Mouse (Mus musculus) ES-Bruce4 (cell line): ENCODE results near the gene Baiap2l1. TPM values are rescaled to one million over a fixed set of nuclear protein-coding genes. Genes with fewer than 3 reads are reported as not detected.

Source experiments
- H3K27ac ChIP-seq: 2 replicates; pipeline ENCODE4 v1.5.1; 2012; ENCODE audit warnings: low read length, inconsistent platforms; ENCODE audit not compliant: insufficient read depth
- H3K27me3 ChIP-seq: 2 replicates; pipeline ENCODE4 v1.6.1; 2012; ENCODE audit warnings: mild to moderate bottlenecking, low read length, inconsistent platforms; ENCODE audit not compliant: control insufficient read depth, poor library complexity, insufficient read depth, severe bottlenecking
- H3K36me3 ChIP-seq: 2 replicates; pipeline ENCODE4 v1.6.1; 2012; ENCODE audit warnings: inconsistent platforms, mild to moderate bottlenecking, low read length, moderate library complexity; ENCODE audit not compliant: control insufficient read depth, poor library complexity, insufficient read depth, severe bottlenecking
- H3K4me1 ChIP-seq: one replicate; pipeline ENCODE4 v1.8.1; 2011; ENCODE audit warnings: low read length; ENCODE audit not compliant: control insufficient read depth, insufficient read depth
- H3K4me3 ChIP-seq: 2 replicates; pipeline ENCODE4 v1.5.1; 2011; ENCODE audit warnings: low read depth, mild to moderate bottlenecking, low read length
- H3K9ac ChIP-seq: 2 replicates; pipeline ENCODE4 v1.6.1; 2012; ENCODE audit warnings: low read depth, mild to moderate bottlenecking, inconsistent platforms; ENCODE audit not compliant: poor library complexity, severe bottlenecking
- H3K9me3 ChIP-seq: replicated peaks from 2 replicates; pipeline ENCODE4 v1.6.1; 2012; ENCODE audit warnings: mild to moderate bottlenecking, low read length, inconsistent platforms; ENCODE audit not compliant: control insufficient read depth, poor library complexity, insufficient read depth, severe bottlenecking
- CTCF ChIP-seq: IDR thresholded peaks from one replicate; pipeline ENCODE4 v1.8.1; 2011; ENCODE audit warnings: low read depth, low read length
- EP300 ChIP-seq: IDR thresholded peaks from 2 replicates; pipeline ENCODE4 v1.6.1; 2011; ENCODE audit warnings: low read depth, low read length; ENCODE audit not compliant: insufficient read depth
- POLR2A ChIP-seq: IDR thresholded peaks from one replicate; pipeline ENCODE4 v1.8.1; 2011; ENCODE audit warnings: low read length; ENCODE audit not compliant: insufficient read depth
- polyA plus RNA-seq: library from polyadenylated mRNA; stranded (reverse); fragments of >200 nt; gene quantifications from 2 replicates; pipeline ENCODE4 v1.2.4, GENCODE M21; 2011; ENCODE audit warnings: low read depth; ENCODE audit not compliant: missing spikeins, insufficient read depth, insufficient read length

Gene Baiap2l1
- polyA plus RNA-seq, 1 experiment, result 18.2 TPM

DNA sequence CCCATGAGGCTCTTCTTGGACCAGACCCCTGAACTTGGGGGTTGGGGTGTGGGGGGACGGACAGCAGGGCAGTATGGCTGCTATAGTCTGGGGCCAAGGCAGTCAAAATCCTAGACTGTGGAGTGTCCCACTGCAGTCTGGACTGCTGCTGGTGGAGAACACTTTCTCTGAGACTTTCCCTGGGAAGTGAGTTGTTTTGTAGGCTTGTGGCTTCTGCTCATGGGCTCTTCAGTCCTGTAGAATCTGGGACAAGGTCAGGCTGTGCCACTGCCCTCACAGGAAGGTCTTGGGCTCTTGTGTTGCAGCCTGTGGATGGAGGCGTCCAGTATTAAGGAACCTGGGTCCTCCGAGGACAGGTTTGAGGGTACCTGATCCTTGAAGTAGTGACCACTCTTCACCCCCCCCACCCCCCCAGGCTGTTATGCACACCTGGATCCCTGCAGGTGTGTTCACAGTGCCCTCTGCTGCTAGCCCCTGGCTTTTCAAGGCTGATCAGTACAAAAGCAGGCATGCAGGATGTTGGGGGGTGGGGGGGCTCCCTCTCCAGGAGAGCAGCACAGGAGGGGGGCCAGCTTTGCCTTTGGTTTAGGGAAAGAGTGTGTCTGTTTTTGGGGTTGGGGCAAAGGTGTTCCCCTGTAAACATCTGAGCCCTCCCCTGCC is 100.3 kb downstream of the Baiap2l1 start:
- no peaks in the 10 kb centered on the region for H3K9me3 ChIP-seq
- H3K36me3 ChIP-seq, result no peaks in the 10 kb centered on the region
- H3K4me1 ChIP-seq, result peaks cover 13% of the 10 kb centered on the region
- no peak for TF ChIP-seq POLR2A
- peak; percentile 43 for TF ChIP-seq CTCF
- no peak overlapping the region for H3K27ac ChIP-seq
- H3K27me3 ChIP-seq, result no peaks in the 10 kb centered on the region
- H3K4me3 ChIP-seq, result no peak overlapping the region
- no peak overlapping the region for H3K9ac ChIP-seq

- Histone ChIP-seq H3K4me1 (peaks cover 10% of the 10 kb centered on the region), H3K9ac (peak overlapping the region; percentile 97), H3K36me3 (no peaks in the 10 kb centered on the region), H3K9me3 (no peaks in the 10 kb centered on the region), H3K27me3 (no peaks in the 10 kb centered on the region), H3K27ac (no peak overlapping the region), H3K4me3 (peak overlapping the region; percentile 89)
- TF ChIP-seq CTCF (no peak), POLR2A (no peak), EP300 (no peak)
Observed at GRCm38 (mm10) chr5:144256888-144257287, 101.0 kb downstream of the Baiap2l1 start.

- TF ChIP-seq EP300, result no peak
- no peak for TF ChIP-seq POLR2A
- TF ChIP-seq CTCF, result no peak
- no peaks in the 10 kb centered on the region for H3K36me3 ChIP-seq
- H3K4me1 ChIP-seq, result peaks cover 10% of the 10 kb centered on the region
- peak overlapping the region; percentile 97 for H3K9ac ChIP-seq
- H3K4me3 ChIP-seq, result peak overlapping the region; percentile 89
- H3K27ac ChIP-seq, result no peak overlapping the region
- H3K27me3 ChIP-seq, result no peaks in the 10 kb centered on the region
- no peaks in the 10 kb centered on the region for H3K9me3 ChIP-seq
Observed at GRCm38 (mm10) chr5:144256541-144256870, 101.4 kb downstream of the Baiap2l1 start.

DNA sequence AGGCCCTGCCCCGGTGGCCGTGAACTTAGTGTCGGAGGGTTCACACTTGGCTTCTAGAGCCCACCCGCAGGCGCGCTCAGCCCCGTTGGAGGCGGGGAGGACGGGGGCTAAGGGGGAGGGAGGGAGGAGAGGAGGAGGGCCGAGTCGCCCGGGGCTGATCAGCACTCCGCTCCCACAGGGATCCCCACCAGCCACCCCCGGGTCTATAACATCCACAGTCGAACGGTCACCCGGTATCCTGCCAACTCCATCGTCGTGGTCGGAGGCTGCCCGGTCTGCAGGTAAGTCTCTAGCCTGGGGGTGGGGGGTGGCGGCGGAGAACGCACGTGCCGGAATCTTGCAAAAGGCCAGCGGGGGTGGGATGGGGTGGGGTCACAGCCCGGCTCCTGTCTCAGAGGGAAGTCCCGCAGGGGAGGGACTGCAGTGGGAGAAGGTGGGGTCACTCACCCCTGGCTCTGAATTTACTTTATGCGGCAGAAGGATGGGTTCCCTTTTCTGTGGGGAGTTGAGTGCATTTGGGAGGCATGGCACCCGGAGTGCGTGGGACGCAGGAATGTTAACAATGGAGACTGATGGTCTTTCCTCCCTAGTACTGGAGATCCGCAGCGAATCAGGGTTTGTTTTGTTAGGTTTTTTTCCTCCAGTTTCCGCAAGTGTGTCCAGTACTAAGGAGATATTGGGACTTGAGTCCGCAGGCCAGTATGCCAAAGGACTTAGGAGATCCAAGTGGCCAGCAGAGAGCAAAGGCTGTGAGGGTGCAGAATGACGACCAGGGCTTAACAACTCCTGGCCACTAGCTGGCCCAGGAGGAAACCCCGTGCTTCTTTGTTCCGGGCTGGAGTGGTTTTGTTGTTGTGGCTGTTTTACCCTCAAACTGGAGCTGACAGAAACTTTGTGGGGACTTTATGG is 102.0 kb downstream of the Baiap2l1 start:
- Histone ChIP-seq H3K36me3 (no peaks in the 10 kb centered on the region), H3K9ac (peak overlapping the region; percentile 97), H3K27ac (no peak overlapping the region), H3K4me3 (peak overlapping the region; percentile 89), H3K27me3 (no peaks in the 10 kb centered on the region), H3K9me3 (no peaks in the 10 kb centered on the region), H3K4me1 (peaks cover 10% of the 10 kb centered on the region)
- TF ChIP-seq CTCF (no peak), POLR2A (no peak), EP300 (no peak)

GRCm38 (mm10) chr5:144254811-144255631 is 102.9 kb downstream of the Baiap2l1 start:
- peak overlapping the region; percentile 97 for H3K9ac ChIP-seq
- 0 out of 2 replicates have a peak overlapping the region, but pooled peaks have one; percentile 28 for H3K27ac ChIP-seq
- H3K4me3 ChIP-seq, result peak overlapping the region; percentile 89
- H3K27me3 ChIP-seq, result no peaks in the 10 kb centered on the region
- peaks cover 1% of the 10 kb centered on the region; the same call in 1 of the 2 replicates for H3K9me3 ChIP-seq
- H3K36me3 ChIP-seq, result no peaks in the 10 kb centered on the region
- H3K4me1 ChIP-seq, result peaks cover 10% of the 10 kb centered on the region
- TF ChIP-seq CTCF (no peak), EP300 (no peak), POLR2A (no peak)
